Mouse (Mus musculus) embryonic fibroblast, embryonic 13.5 days (primary cell): Measurements from ENCODE around the gene Hmbs.

Source experiments
- CTCF ChIP-seq: IDR thresholded peaks from 2 replicates; pipeline ENCODE4 v1.5.1; 2011; ENCODE audit warnings: mild to moderate bottlenecking, control low read depth, low read length, moderate library complexity, borderline replicate concordance; ENCODE audit not compliant: insufficient read depth
- POLR2A ChIP-seq: IDR thresholded peaks from 2 replicates; pipeline ENCODE4 v1.6.1; 2011; ENCODE audit warnings: low read depth, mild to moderate bottlenecking, control low read depth, low read length, moderate library complexity

- TF ChIP-seq CTCF (no peak), POLR2A (no peak)
Measured at GRCm38 (mm10) chr9:44336093-44336406, 8.0 kb downstream of the Hmbs start.
